Mouse (Mus musculus) megakaryocyte, embryonic 14.5 days (primary cell): ENCODE measurements at regions not wholly inside any gene's neighbourhood (a gene's known extent, or its start where the extent isn't known, plus 50 kb on each side); places are given as distances from the start of the nearest gene placed in this dataset.

ENCODE experiments used
- FLI1 ChIP-seq: IDR thresholded peaks from 2 replicates; pipeline ENCODE4 v1.6.1; 2012; ENCODE audit warnings: low read length, inconsistent platforms, mixed read lengths
- GATA1 ChIP-seq: IDR thresholded peaks from 3 replicates; pipeline ENCODE4 v1.6.1; 2012; ENCODE audit warnings: mixed read lengths, low read length, inconsistent platforms, borderline replicate concordance

GRCm38 (mm10) chr5:73912149-73912548 lies 156.1 kb downstream of the Usp46 start:
- TF ChIP-seq GATA1 (no peak), FLI1 (no peak)
